Mouse (Mus musculus): Measurements from ENCODE around the gene Adck2.

- no peak for TF ChIP-seq CTCF (IDR thresholded peaks at IDR 0.05)
- TF ChIP-seq EP300 (IDR thresholded peaks at IDR 0.05) = no peak
Measured at GRCm38 (mm10) chr6:39574555-39574869, 839 bp downstream of the Adck2 start.

Measured in lung, postnatal 0 days (tissue).